Mouse (Mus musculus) spleen, postnatal 36 days (tissue): ENCODE results near the gene Taar3.

Experiments
- DNase-seq, 2 experiments: peaks; one replicate each; pipeline ENCODE4 v3.0.0; 2022; ENCODE audit warnings: low spot score in 2 of 2, mixed read lengths in 1 of 2

Taar3 gene

DNA sequence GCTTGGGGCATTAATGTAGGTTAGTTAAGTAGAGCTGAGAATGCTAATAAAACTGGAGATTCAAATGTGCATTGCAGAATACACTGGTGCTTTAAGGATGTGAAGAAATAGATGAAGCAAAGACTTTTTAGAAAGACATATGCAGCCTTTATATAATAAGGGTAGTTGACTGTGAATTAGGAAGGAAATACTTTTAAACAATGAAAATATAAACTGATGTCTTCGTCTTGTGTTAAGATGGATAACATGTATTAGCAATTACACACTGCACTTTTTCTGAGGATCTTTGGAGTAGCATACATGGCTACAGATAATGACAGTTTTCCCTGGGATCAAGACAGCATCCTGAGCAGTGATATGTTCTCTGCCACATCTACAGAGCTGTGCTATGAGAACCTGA lies 50.3 kb downstream of the Taar3 start, which contains the start of gene Taar7b:
Gene Taar7b (plus strand): TSS at position 301 of the 400 bp plus-strand sequence.
- no peak for DNase-seq
